Mouse (Mus musculus) intestine, embryonic 14.5 days (tissue): Measurements from ENCODE around the gene Ranbp6. TPM values are rescaled to one million over a fixed set of nuclear protein-coding genes. Genes with fewer than 3 reads are reported as not detected.

ENCODE experiments used
- ATAC-seq: fragments of 200-750 bp; cut with Nextera tagmentation; replicated peaks from 2 replicates; pipeline ENCODE4 v1.8.0; 2017; ENCODE audit warnings: low read depth, moderate number of reproducible peaks, moderate TSS enrichment, moderate library complexity; ENCODE audit not compliant: low FRiP score, low TSS enrichment
- DNase-seq: peaks from one replicate; pipeline ENCODE4 v3.0.0-alpha.2; 2018; ENCODE audit warnings: low spot score
- H3K27ac ChIP-seq: fragments of 300-500 bp; sonication (generic); 2 replicates; pipeline ENCODE4 v1.5.1; 2014; ENCODE audit warnings: low read depth, mild to moderate bottlenecking, control low read depth
- H3K27me3 ChIP-seq: fragments of 300-500 bp; sonication (generic); replicated peaks from 2 replicates; pipeline ENCODE4 v1.6.1; 2014; ENCODE audit warnings: low read length, control low read depth; ENCODE audit not compliant: control insufficient read depth, insufficient read depth
- H3K36me3 ChIP-seq: fragments of 300-500 bp; sonication (generic); 2 replicates; pipeline ENCODE4 v1.6.1; 2014; ENCODE audit warnings: low read length, control low read depth; ENCODE audit not compliant: control insufficient read depth, insufficient read depth
- H3K4me1 ChIP-seq: fragments of 300-500 bp; sonication (generic); replicated peaks from 2 replicates; pipeline ENCODE4 v1.6.1; 2014; ENCODE audit warnings: low read length, control low read depth, mixed read lengths; ENCODE audit not compliant: control insufficient read depth, insufficient read depth
- H3K4me2 ChIP-seq: fragments of 300-500 bp; sonication (generic); 2 replicates; pipeline ENCODE4 v1.6.1; 2014; ENCODE audit warnings: low read length
- H3K4me3 ChIP-seq: fragments of 300-500 bp; sonication (generic); 2 replicates; pipeline ENCODE4 v1.5.1; 2014; ENCODE audit warnings: low read depth, low read length, control low read depth, mixed read lengths
- H3K9ac ChIP-seq: fragments of 300-500 bp; sonication (generic); 2 replicates; pipeline ENCODE4 v1.6.1; 2014; ENCODE audit warnings: mild to moderate bottlenecking, low read length
- H3K9me3 ChIP-seq: fragments of 300-500 bp; sonication (generic); 2 replicates; pipeline ENCODE4 v1.6.1; 2016; ENCODE audit warnings: low read length, control low read depth; ENCODE audit not compliant: control insufficient read depth
- WGBS: fragments of 180-500 bp; shearing (Covaris S2); extraction: QIAGEN DNeasy Blood & Tissue Kit; methylation state at CpG from one replicate; pipeline ENCODE4 v1.1.7; 2014; 5-methylcytosine and 5-hydroxymethylcytosine counted together
- polyA plus RNA-seq: library from polyadenylated mRNA; unstranded; fragments of >200 nt; fragmentation: Nextera tagmentation; extraction: Ambion mirVana; gene quantifications from 2 replicates; pipeline ENCODE4 v1.2.1, GENCODE M21; 2014

The Ranbp6 gene
- polyA plus RNA-seq, 1 experiment from 2014 or later = 17.3 TPM

DNA sequence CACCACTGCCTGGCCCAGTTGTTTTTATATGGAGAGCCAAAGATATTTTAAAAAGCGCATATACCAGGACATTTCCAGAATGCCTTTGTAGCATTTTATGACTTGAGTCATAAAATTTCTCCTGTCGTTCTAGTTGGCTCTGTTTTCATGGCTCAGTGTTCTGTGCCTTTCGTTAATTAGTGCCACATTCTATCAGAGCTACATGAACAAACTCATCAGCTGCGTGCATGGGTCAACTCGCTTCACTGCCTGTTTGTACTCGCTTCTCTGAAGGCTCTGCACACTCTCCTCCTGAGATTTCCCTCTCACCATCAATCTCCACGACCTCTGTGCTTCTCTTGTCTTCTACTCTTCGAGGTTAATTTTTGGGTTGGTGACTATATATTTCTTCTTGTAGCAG lies 30.2 kb upstream of the Ranbp6 start:
- H3K27ac ChIP-seq = no peak overlapping the region; the same call in 1 of the 2 replicates
- no peaks in the 10 kb centered on the region for H3K9me3 ChIP-seq
- H3K9ac ChIP-seq = no peak overlapping the region
- 56% methylated on average over 8 of the region's 8 CpGs for whole genome bisulfite sequencing
- no peaks in the 10 kb centered on the region for H3K36me3 ChIP-seq
- H3K4me1 ChIP-seq = 0 out of 2 replicates have a peak, but pooled peaks cover 3% of the 10 kb centered on the region
- no peaks in the 10 kb centered on the region for H3K27me3 ChIP-seq
- H3K4me3 ChIP-seq = no peak overlapping the region
- DNase-seq (no peak), ATAC-seq (no peak)
- H3K4me2 ChIP-seq = no peak overlapping the region

DNA sequence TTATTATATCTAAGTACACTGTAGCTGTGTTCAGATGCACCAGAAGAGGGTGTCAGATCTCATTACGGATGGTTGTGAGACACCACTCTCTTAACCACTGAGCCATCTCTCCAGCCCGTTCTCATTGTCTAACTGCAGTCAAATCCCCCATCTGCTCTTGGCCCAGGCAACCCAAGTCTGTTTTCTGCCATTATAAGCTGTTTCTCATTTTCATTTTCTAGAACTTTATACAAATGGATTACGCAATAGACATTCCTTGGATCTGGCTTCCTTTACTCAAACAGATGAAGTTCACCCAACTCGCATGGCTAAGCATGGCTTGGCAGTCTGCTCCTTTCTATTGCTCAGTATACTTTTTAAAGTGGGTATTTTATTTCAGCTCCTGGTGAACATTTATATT lies 27.9 kb upstream of the Ranbp6 start:
- Histone ChIP-seq H3K9ac (no peak overlapping the region), H3K4me3 (no peak overlapping the region), H3K4me1 (0 out of 2 replicates have a peak, but pooled peaks cover 3% of the 10 kb centered on the region), H3K27ac (no peak overlapping the region), H3K9me3 (no peaks in the 10 kb centered on the region), H3K36me3 (no peaks in the 10 kb centered on the region), H3K4me2 (no peak overlapping the region), H3K27me3 (no peaks in the 10 kb centered on the region)
- DNase-seq = no peak
- ATAC-seq = no peak
- WGBS = 80% methylated on average over 4 of the region's 4 CpGs

- no peak for DNase-seq
- Histone ChIP-seq H3K27ac (no peak overlapping the region), H3K4me1 (0 out of 2 replicates have a peak, but pooled peaks cover 3% of the 10 kb centered on the region), H3K4me3 (no peak overlapping the region), H3K27me3 (no peaks in the 10 kb centered on the region), H3K36me3 (no peaks in the 10 kb centered on the region), H3K9ac (no peak overlapping the region), H3K4me2 (no peak overlapping the region), H3K9me3 (no peaks in the 10 kb centered on the region)
- no peak for ATAC-seq
- WGBS = 78% methylated on average over 3 of the region's 3 CpGs
Observed at GRCm38 (mm10) chr19:29838636-29839135, 25.9 kb upstream of the Ranbp6 start.

DNA sequence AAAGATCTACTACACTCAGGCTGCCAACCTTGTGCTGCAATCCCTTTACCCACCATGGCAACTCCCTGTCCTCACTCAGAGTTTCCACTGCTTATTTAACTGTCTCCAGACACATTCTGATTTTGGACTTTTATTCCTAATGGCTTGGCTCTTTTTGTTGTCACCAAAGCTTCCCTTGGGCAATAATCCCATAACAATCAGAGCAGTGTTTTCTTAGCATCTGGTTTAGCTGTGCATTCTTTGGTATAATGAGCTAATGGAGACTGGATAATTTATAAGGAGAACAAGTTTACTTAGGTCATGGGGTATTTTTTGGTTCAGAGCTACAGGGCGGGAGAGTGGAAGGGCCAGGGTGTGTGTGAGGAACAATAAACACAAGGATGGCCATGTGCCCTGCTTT lies 25.4 kb upstream of the Ranbp6 start:
- Histone ChIP-seq H3K4me2 (no peak overlapping the region), H3K4me1 (0 out of 2 replicates have a peak, but pooled peaks cover 2% of the 10 kb centered on the region), H3K9me3 (no peaks in the 10 kb centered on the region), H3K9ac (no peak overlapping the region), H3K4me3 (no peak overlapping the region), H3K36me3 (no peaks in the 10 kb centered on the region), H3K27me3 (no peaks in the 10 kb centered on the region), H3K27ac (no peak overlapping the region)
- ATAC-seq (no peak), DNase-seq (no peak)
- WGBS = 75% methylated on average over 1 of the region's 1 CpGs

DNA sequence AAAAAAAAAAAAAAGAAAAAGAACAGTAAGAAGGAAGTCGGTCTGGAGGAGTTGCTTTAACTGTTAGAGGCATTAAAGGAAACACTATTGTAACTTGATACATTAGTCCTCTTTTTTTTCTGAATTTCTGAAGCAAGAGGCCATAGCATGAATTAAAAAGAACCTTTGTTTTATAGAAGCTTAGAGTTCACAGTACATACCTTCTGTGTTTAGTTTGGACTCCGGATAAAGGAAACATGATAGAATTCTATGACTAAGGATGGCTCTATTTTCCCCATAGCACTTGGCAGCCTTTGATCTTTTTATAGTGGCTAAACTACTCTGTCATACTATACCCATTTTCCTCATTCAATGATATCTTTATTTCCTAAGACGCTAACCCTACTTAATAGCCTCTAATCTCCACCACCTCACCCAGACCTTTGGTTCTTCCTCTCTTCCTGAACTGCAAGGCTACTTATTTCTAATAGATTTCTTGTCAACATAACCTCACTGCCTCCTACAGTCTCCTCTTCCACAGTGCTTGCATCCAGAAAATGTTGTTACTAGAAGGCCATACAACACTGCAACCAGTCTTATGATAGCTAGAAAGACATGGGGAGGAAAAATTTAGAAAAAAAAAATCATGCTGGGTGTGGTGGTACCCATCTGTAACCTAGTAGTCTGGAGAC lies 22.7 kb upstream of the Ranbp6 start:
- Histone ChIP-seq H3K27me3 (no peaks in the 10 kb centered on the region), H3K36me3 (no peaks in the 10 kb centered on the region), H3K4me3 (no peak overlapping the region), H3K4me1 (no peaks in the 10 kb centered on the region), H3K9ac (no peak overlapping the region), H3K4me2 (no peak overlapping the region), H3K27ac (no peak overlapping the region), H3K9me3 (no peaks in the 10 kb centered on the region)
- ATAC-seq (no peak), DNase-seq (no peak)
- 37% methylated on average over 3 of the region's 3 CpGs for WGBS

- H3K36me3 ChIP-seq = no peaks in the 10 kb centered on the region
- DNase-seq (no peak), ATAC-seq (no peak)
- no peak overlapping the region for H3K9ac ChIP-seq
- H3K4me2 ChIP-seq = no peak overlapping the region
- H3K27ac ChIP-seq = no peak overlapping the region
- 85% methylated on average over 2 of the region's 2 CpGs for WGBS
- no peaks in the 10 kb centered on the region for H3K4me1 ChIP-seq
- H3K9me3 ChIP-seq = no peaks in the 10 kb centered on the region
- no peak overlapping the region for H3K4me3 ChIP-seq
- no peaks in the 10 kb centered on the region for H3K27me3 ChIP-seq
Observed at GRCm38 (mm10) chr19:29830911-29831310, 18.1 kb upstream of the Ranbp6 start.

GRCm38 (mm10) chr19:29828558-29828957 lies 15.8 kb upstream of the Ranbp6 start:
- H3K4me1 ChIP-seq = no peaks in the 10 kb centered on the region
- no peak overlapping the region for H3K9ac ChIP-seq
- H3K27me3 ChIP-seq = no peaks in the 10 kb centered on the region
- no peaks in the 10 kb centered on the region for H3K9me3 ChIP-seq
- no peak for DNase-seq
- H3K4me3 ChIP-seq = no peak overlapping the region
- WGBS = 73% methylated on average over 5 of the region's 5 CpGs
- no peak overlapping the region for H3K4me2 ChIP-seq
- H3K27ac ChIP-seq = no peak overlapping the region
- ATAC-seq = no peak
- no peaks in the 10 kb centered on the region for H3K36me3 ChIP-seq

- H3K4me1 ChIP-seq = no peaks in the 10 kb centered on the region
- WGBS = 81% methylated on average over 1 of the region's 1 CpGs
- H3K9ac ChIP-seq = no peak overlapping the region
- no peak overlapping the region for H3K4me2 ChIP-seq
- H3K36me3 ChIP-seq = no peaks in the 10 kb centered on the region
- ATAC-seq = no peak
- H3K27me3 ChIP-seq = no peaks in the 10 kb centered on the region
- H3K9me3 ChIP-seq = no peaks in the 10 kb centered on the region
- peak; percentile 64 for DNase-seq
- H3K4me3 ChIP-seq = no peak overlapping the region
- no peak overlapping the region for H3K27ac ChIP-seq
Observed at GRCm38 (mm10) chr19:29826686-29827085, 13.9 kb upstream of the Ranbp6 start.

DNA sequence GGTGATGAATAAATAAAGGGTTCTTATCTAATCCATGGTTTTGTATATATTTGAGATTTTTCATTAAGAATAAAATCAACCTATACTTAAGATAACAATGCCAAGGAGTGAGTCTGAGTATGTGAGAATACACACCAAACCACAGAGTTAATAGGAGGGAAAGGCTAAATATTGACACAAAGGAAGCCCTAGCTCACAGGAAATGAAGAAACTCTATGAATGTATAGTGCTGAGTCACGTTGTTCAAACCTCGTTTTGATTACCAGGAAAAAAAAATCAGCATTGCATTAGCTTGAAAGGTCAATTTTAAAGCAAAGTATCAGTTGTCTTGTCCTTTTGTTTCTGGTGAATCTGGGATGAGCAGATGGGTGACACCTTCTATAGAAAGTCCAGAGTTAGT lies 12.2 kb upstream of the Ranbp6 start:
- Histone ChIP-seq H3K4me3 (no peak overlapping the region), H3K4me1 (no peaks in the 10 kb centered on the region), H3K27me3 (no peaks in the 10 kb centered on the region), H3K4me2 (no peak overlapping the region), H3K9ac (no peak overlapping the region), H3K9me3 (no peaks in the 10 kb centered on the region), H3K27ac (no peak overlapping the region), H3K36me3 (no peaks in the 10 kb centered on the region)
- DNase-seq (no peak), ATAC-seq (no peak)
- 43% methylated on average over 2 of the region's 2 CpGs for WGBS
